Mouse (Mus musculus): ENCODE measurements at regions not wholly inside any gene's neighbourhood (a gene's known extent, or its start where the extent isn't known, plus 50 kb on each side); places are given as distances from the start of the nearest gene placed in this dataset.

GRCm38 (mm10) chr16:78877941-78878340 lies 52.8 kb upstream of the Chodl start:
- H3K27ac ChIP-seq (ENCODE audit: insufficient read depth, low read depth, low read length) = no peak overlapping the region
- 55% methylated on average over 1 of the region's 1 CpGs for WGBS
- no peaks in the 10 kb centered on the region for H3K4me1 ChIP-seq (ENCODE audit: control insufficient read depth, insufficient read depth, insufficient read length, low read length)
- H3K27me3 ChIP-seq (ENCODE audit: control insufficient read depth, insufficient read depth, low read length) = no peaks in the 10 kb centered on the region
- TF ChIP-seq POLR2A (IDR thresholded peaks at IDR 0.05; ENCODE audit: low read depth, low read length) (no peak), CTCF (IDR thresholded peaks at IDR 0.05; ENCODE audit: extremely low read depth, insufficient read length, insufficient replicate concordance, low read depth, low read length) (no peak)
- H3K36me3 ChIP-seq (ENCODE audit: control insufficient read depth, insufficient read depth, low read length) = no peaks in the 10 kb centered on the region
- no peak overlapping the region for H3K4me3 ChIP-seq (ENCODE audit: low read depth, low read length)

DNA sequence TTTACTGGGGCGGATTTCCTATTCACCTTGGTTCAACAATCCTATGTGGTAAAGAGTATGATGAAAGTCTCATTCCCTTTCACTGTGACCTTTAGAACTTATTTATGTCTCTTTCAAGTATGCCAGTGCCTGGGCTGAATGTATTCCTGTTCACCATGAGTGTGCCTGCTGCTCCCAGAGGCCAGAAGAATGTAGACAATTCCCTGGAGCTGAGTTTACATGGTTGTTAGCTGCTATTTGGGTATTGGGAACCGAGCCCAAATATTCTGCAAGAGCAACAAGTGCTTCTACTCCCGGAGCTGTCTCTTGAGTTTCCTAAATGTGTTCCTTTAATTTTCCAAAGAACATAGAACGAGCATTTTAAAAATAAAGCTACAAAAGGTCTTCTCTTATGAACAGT lies 71.7 kb upstream of the Chodl start:
- Histone ChIP-seq H3K27me3 (ENCODE audit: control insufficient read depth, insufficient read depth, low read length) (no peaks in the 10 kb centered on the region; the same call in 1 of the 2 replicates), H3K4me1 (ENCODE audit: control insufficient read depth, insufficient read depth, insufficient read length, low read length) (no peaks in the 10 kb centered on the region), H3K4me3 (ENCODE audit: low read depth, low read length) (no peak overlapping the region), H3K27ac (ENCODE audit: insufficient read depth, low read depth, low read length) (no peak overlapping the region), H3K36me3 (ENCODE audit: control insufficient read depth, insufficient read depth, low read length) (no peaks in the 10 kb centered on the region)
- WGBS = 65% methylated on average over 4 of the region's 4 CpGs
- TF ChIP-seq CTCF (IDR thresholded peaks at IDR 0.05; ENCODE audit: extremely low read depth, insufficient read length, insufficient replicate concordance, low read depth, low read length) = no peak
- no peak for TF ChIP-seq POLR2A (IDR thresholded peaks at IDR 0.05; ENCODE audit: low read depth, low read length)

- no peak overlapping the region for H3K27ac ChIP-seq (ENCODE audit: insufficient read depth, low read depth, low read length)
- H3K36me3 ChIP-seq (ENCODE audit: control insufficient read depth, insufficient read depth, low read length) = no peaks in the 10 kb centered on the region
- WGBS = 74% methylated on average over 7 of the region's 7 CpGs
- H3K4me1 ChIP-seq (ENCODE audit: control insufficient read depth, insufficient read depth, insufficient read length, low read length) = no peaks in the 10 kb centered on the region
- H3K4me3 ChIP-seq (ENCODE audit: low read depth, low read length) = no peak overlapping the region
- no peak for TF ChIP-seq POLR2A (IDR thresholded peaks at IDR 0.05; ENCODE audit: low read depth, low read length)
- TF ChIP-seq CTCF (IDR thresholded peaks at IDR 0.05; ENCODE audit: extremely low read depth, insufficient read length, insufficient replicate concordance, low read depth, low read length) = no peak
- no peaks in the 10 kb centered on the region for H3K27me3 ChIP-seq (ENCODE audit: control insufficient read depth, insufficient read depth, low read length)
Observed at GRCm38 (mm10) chr16:78830957-78831356, 99.8 kb upstream of the Chodl start.

DNA sequence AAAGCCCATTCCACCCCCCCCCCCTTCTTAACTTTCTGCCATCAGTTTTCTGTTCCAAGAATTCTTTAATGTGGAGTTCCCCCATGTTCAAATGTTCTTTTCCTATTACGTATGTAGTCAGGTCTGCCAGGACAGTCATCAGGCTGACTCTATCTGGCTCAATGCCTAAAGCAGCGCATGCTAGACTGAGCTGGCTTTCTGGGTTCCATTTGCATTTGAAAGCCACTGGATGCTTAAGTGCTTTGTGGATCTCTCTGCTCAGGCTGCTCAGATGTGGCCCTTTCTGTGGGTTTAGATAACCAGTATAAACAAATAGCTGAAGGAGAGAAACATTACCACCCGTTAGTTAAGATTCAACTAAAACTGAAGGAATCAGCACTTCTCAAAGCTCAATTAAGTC lies 103.0 kb upstream of the Chodl start:
- Histone ChIP-seq H3K4me1 (ENCODE audit: control insufficient read depth, insufficient read depth, insufficient read length, low read length) (no peaks in the 10 kb centered on the region), H3K4me3 (ENCODE audit: low read depth, low read length) (no peak overlapping the region), H3K36me3 (ENCODE audit: control insufficient read depth, insufficient read depth, low read length) (no peaks in the 10 kb centered on the region), H3K27ac (ENCODE audit: insufficient read depth, low read depth, low read length) (no peak overlapping the region), H3K27me3 (ENCODE audit: control insufficient read depth, insufficient read depth, low read length) (no peaks in the 10 kb centered on the region)
- TF ChIP-seq POLR2A (IDR thresholded peaks at IDR 0.05; ENCODE audit: low read depth, low read length) (no peak), CTCF (IDR thresholded peaks at IDR 0.05; ENCODE audit: extremely low read depth, insufficient read length, insufficient replicate concordance, low read depth, low read length) (no peak)
- 43% methylated on average over 3 of the region's 3 CpGs for WGBS

DNA sequence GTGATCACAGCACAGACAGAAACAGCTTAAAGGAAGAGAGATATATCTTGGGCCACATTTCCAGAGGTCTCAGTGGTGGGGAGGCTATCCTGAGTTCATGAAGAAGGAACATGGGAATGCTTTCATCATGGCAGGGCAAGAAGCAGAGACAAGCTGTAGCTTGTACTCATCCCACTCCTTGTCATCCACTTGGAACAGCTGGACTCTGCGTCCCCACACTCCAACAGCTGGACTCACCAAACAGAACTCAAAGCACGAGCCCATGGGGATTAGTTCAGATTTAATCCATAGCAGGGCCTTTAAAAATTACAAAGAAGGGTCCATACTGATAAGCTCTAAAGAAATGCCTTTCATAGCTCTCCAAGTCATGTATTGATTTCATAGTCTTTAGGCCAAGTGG lies 140.7 kb upstream of the Chodl start:
- TF ChIP-seq CTCF (IDR thresholded peaks at IDR 0.05; ENCODE audit: extremely low read depth, insufficient read length, insufficient replicate concordance, low read depth, low read length) = no peak
- no peak for TF ChIP-seq POLR2A (IDR thresholded peaks at IDR 0.05; ENCODE audit: low read depth, low read length)
- Histone ChIP-seq H3K27ac (ENCODE audit: insufficient read depth, low read depth, low read length) (no peak overlapping the region), H3K27me3 (ENCODE audit: control insufficient read depth, insufficient read depth, low read length) (no peaks in the 10 kb centered on the region), H3K4me3 (ENCODE audit: low read depth, low read length) (no peak overlapping the region), H3K4me1 (ENCODE audit: control insufficient read depth, insufficient read depth, insufficient read length, low read length) (no peaks in the 10 kb centered on the region), H3K36me3 (ENCODE audit: control insufficient read depth, insufficient read depth, low read length) (no peaks in the 10 kb centered on the region)
- WGBS = 68% methylated on average over 2 of the region's 2 CpGs

- H3K27me3 ChIP-seq (ENCODE audit: control insufficient read depth, insufficient read depth, low read length) = no peaks in the 10 kb centered on the region
- no peaks in the 10 kb centered on the region for H3K36me3 ChIP-seq (ENCODE audit: control insufficient read depth, insufficient read depth, low read length)
- no peak overlapping the region for H3K4me3 ChIP-seq (ENCODE audit: low read depth, low read length)
- TF ChIP-seq POLR2A (IDR thresholded peaks at IDR 0.05; ENCODE audit: low read depth, low read length) = no peak
- no peak for TF ChIP-seq CTCF (IDR thresholded peaks at IDR 0.05; ENCODE audit: extremely low read depth, insufficient read length, insufficient replicate concordance, low read depth, low read length)
- H3K27ac ChIP-seq (ENCODE audit: insufficient read depth, low read depth, low read length) = no peak overlapping the region
- no peaks in the 10 kb centered on the region for H3K4me1 ChIP-seq (ENCODE audit: control insufficient read depth, insufficient read depth, insufficient read length, low read length)
Observed at GRCm38 (mm10) chr16:78759226-78759625, 171.5 kb upstream of the Chodl start.

DNA sequence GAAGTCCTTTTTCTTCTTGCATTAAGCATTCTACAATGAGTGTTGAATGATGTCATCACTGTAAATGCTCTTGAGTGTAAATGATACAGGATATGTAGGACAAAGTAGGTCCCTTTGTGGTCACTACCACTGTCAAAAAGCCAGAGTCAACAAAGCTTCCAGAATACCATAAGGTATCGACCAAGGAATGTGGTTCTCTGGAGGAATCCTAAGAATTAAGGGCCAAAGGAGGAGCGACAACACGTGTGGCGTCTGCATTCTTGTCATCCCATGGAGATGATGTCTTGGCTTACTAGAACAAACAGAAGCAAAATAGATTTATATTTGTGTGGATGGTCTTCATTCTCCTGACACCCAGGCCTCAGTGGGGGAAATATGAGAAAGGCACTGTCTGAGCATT lies 161.4 kb upstream of the D16Ertd472e start:
- Histone ChIP-seq H3K4me1 (ENCODE audit: control insufficient read depth, insufficient read depth, insufficient read length, low read length) (no peaks in the 10 kb centered on the region), H3K4me3 (ENCODE audit: low read depth, low read length) (no peak overlapping the region), H3K36me3 (ENCODE audit: control insufficient read depth, insufficient read depth, low read length) (no peaks in the 10 kb centered on the region), H3K27ac (ENCODE audit: insufficient read depth, low read depth, low read length) (no peak overlapping the region), H3K27me3 (ENCODE audit: control insufficient read depth, insufficient read depth, low read length) (no peaks in the 10 kb centered on the region)
- WGBS = 50% methylated on average over 4 of the region's 4 CpGs
- TF ChIP-seq CTCF (IDR thresholded peaks at IDR 0.05; ENCODE audit: extremely low read depth, insufficient read length, insufficient replicate concordance, low read depth, low read length) (no peak), POLR2A (IDR thresholded peaks at IDR 0.05; ENCODE audit: low read depth, low read length) (no peak)

Data from small intestine, adult 2 months (tissue).